Mouse (Mus musculus): ENCODE data around the gene Trim7. TPM values are rescaled to one million over a fixed set of nuclear protein-coding genes. Genes with fewer than 3 reads are reported as not detected.

Trim7 gene
- polyA plus RNA-seq, 1 experiment: 8.7 TPM

DNA sequence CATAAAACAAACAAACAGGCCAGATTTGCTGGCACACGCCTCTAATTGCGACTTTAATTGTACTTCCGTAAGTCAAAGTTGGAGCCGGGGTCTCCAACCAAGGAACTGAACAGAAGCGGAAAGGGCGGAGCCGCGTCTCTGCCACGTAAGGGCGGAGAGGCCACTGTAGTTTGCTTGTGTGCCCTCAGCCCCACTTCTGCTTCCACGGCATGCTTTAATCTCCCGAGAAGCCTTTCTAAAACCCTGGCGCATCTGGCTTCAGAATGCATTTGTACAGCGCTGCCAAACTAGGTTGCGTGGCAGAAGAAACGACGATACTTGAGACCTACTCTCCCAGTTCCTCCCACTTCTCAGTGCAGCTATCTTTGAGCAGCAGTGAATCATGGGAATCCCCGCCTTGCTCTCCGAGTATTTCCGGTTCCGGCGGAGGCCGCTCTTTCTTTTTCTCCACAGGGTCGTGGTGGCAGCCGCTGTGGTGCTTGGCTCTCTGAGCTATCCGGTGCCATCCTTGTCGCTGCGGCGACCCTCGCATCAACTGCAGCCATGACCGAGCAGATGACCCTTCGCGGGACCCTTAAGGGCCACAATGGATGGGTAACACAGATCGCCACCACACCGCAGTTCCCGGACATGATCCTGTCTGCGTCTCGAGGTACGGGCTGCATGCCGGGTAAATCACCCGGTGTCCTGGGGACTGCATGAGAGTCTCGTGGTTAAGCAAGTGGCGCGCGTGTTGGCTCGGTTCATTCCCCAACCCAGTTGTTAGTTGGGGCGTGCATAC, 25.8 kb upstream of the Trim7 start, which contains the start of gene Rack1:
Rack1 (plus strand) TSS at position 412 of the 781 bp plus-strand sequence.
- Histone ChIP-seq H3K4me3 (ENCODE audit: low read depth, low read length) (peak within 1 kb of the TSS; percentile 90), H3K4me1 (ENCODE audit: control insufficient read depth, insufficient read depth, low read length) (peaks cover 3% of the 10 kb centered on the region), H3K36me3 (ENCODE audit: control insufficient read depth, insufficient read depth, low read length, poor library complexity, severe bottlenecking) (peaks cover 45% of the 10 kb centered on the region), H3K27ac (ENCODE audit: insufficient read depth, low read length) (peak within 1 kb of the TSS; percentile 80), H3K27me3 (ENCODE audit: control insufficient read depth, insufficient read depth, low read length, poor library complexity, severe bottlenecking) (no peaks in the 10 kb centered on the region), H3K9ac (ENCODE audit: low read depth, poor library complexity, severe bottlenecking) (peak within 1 kb of the TSS; percentile 97), H3K9me3 (replicated peaks; ENCODE audit: control insufficient read depth, insufficient read depth, low read length, poor library complexity, severe bottlenecking) (no peaks in the 10 kb centered on the region)
- TF ChIP-seq CTCF (IDR thresholded peaks at IDR 0.05; ENCODE audit: low read depth, low read length) (no peak), EP300 (IDR thresholded peaks at IDR 0.05; ENCODE audit: insufficient read depth, low read depth, low read length) (0 out of 2 replicates have a peak, but pooled peaks have one; percentile 22), POLR2A (IDR thresholded peaks at IDR 0.05; ENCODE audit: insufficient read depth, low read length) (peak; percentile 90)

DNA sequence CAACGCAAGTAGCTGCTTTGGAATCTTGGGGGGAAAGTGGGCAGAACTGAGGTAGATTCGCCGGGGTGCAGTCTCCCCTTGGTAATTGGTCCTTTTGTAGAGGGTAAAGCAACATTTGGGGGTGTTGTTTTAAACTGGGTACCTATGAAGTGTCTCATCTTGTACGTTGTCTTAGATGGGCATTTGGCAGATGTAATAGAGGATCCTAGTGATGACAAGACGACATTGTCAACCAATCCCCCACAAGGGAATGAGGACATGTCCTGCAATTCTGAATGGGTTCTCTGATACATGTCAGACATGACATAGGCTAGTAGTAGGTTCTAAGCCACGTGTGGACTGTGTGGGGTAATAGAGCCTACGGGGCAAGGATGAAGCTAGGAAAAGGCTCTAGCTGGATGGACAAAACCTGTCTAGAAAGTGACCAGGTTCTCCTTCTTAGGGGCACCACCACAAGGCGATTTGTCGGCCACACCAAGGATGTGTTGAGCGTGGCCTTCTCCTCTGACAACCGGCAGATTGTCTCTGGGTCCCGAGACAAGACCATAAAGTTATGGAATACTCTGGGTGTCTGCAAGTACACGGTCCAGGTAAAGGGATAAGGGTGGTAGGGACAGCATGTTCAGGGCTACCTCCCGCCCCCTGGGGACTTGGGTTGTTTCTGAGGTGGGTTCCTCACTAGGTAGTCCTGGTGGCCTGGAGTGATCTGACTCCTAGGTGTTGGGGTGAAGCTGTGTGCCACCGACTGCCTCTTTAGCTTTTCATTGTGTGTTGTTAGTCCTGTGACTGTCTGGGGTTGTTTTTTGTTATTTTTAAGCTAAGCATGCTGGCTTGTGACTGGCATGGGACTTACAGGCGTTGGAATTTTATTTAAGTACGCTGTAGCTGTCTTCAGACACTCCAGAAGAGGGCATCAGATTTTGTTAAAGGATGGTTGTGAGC, 23.8 kb upstream of the Trim7 start:
- no peaks in the 10 kb centered on the region for H3K27me3 ChIP-seq (ENCODE audit: control insufficient read depth, insufficient read depth, low read length, poor library complexity, severe bottlenecking)
- H3K4me3 ChIP-seq (ENCODE audit: low read depth, low read length): peak overlapping the region; percentile 90
- H3K9ac ChIP-seq (ENCODE audit: low read depth, poor library complexity, severe bottlenecking): peak overlapping the region; percentile 97
- H3K36me3 ChIP-seq (ENCODE audit: control insufficient read depth, insufficient read depth, low read length, poor library complexity, severe bottlenecking): peaks cover 61% of the 10 kb centered on the region
- no peak for TF ChIP-seq CTCF (IDR thresholded peaks at IDR 0.05; ENCODE audit: low read depth, low read length)
- no peak for TF ChIP-seq POLR2A (IDR thresholded peaks at IDR 0.05; ENCODE audit: insufficient read depth, low read length)
- no peak for TF ChIP-seq EP300 (IDR thresholded peaks at IDR 0.05; ENCODE audit: insufficient read depth, low read depth, low read length)
- H3K4me1 ChIP-seq (ENCODE audit: control insufficient read depth, insufficient read depth, low read length): peaks cover under 1% of the 10 kb centered on the region
- no peaks in the 10 kb centered on the region for H3K9me3 ChIP-seq (replicated peaks; ENCODE audit: control insufficient read depth, insufficient read depth, low read length, poor library complexity, severe bottlenecking)
- H3K27ac ChIP-seq (ENCODE audit: insufficient read depth, low read length): peak overlapping the region; percentile 46

DNA sequence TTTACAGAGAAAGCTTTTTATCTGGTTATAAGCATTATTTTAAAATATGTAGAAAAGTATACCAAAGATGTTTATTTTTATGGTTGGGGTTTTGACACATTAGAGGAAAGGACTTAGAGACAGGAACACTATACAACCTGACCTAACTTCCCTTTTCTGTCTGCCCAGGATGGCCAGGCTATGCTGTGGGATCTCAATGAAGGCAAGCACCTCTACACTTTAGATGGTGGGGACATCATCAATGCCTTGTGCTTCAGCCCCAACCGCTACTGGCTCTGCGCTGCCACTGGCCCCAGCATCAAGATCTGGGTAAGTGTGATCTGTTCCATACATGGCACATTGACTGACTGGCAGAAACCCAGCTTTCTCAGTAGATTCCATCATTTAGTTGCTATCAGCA, 22.0 kb upstream of the Trim7 start:
- H3K4me1 ChIP-seq (ENCODE audit: control insufficient read depth, insufficient read depth, low read length): no peaks in the 10 kb centered on the region
- no peak overlapping the region for H3K9ac ChIP-seq (ENCODE audit: low read depth, poor library complexity, severe bottlenecking)
- H3K9me3 ChIP-seq (replicated peaks; ENCODE audit: control insufficient read depth, insufficient read depth, low read length, poor library complexity, severe bottlenecking): no peaks in the 10 kb centered on the region
- no peaks in the 10 kb centered on the region for H3K27me3 ChIP-seq (ENCODE audit: control insufficient read depth, insufficient read depth, low read length, poor library complexity, severe bottlenecking)
- H3K4me3 ChIP-seq (ENCODE audit: low read depth, low read length): no peak overlapping the region
- H3K36me3 ChIP-seq (ENCODE audit: control insufficient read depth, insufficient read depth, low read length, poor library complexity, severe bottlenecking): peaks cover 77% of the 10 kb centered on the region
- no peak overlapping the region for H3K27ac ChIP-seq (ENCODE audit: insufficient read depth, low read length)
- no peak for TF ChIP-seq CTCF (IDR thresholded peaks at IDR 0.05; ENCODE audit: low read depth, low read length)
- TF ChIP-seq POLR2A (IDR thresholded peaks at IDR 0.05; ENCODE audit: insufficient read depth, low read length): no peak
- no peak for TF ChIP-seq EP300 (IDR thresholded peaks at IDR 0.05; ENCODE audit: insufficient read depth, low read depth, low read length)

DNA sequence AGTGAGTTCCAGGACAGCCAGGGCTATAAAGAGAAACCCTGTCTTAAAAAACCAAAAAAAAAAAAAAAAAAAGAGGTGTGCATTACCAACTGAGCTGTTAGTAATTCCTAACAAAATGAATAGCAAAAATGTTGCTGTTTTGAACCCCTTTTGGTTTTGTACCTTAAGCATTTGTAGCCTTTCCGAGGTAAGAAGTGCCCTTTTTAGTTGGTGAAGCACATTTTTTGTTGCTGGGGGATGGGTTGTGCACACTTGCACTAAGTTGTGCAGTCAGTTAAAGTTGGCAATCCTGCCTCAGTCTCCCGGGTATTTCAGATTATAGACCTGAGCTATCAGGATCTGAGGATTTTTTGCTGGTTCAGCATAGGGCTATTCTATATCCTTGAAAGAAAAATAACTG, 21.0 kb upstream of the Trim7 start:
- Histone ChIP-seq H3K36me3 (ENCODE audit: control insufficient read depth, insufficient read depth, low read length, poor library complexity, severe bottlenecking) (peaks cover 78% of the 10 kb centered on the region), H3K27me3 (ENCODE audit: control insufficient read depth, insufficient read depth, low read length, poor library complexity, severe bottlenecking) (no peaks in the 10 kb centered on the region), H3K9ac (ENCODE audit: low read depth, poor library complexity, severe bottlenecking) (no peak overlapping the region), H3K27ac (ENCODE audit: insufficient read depth, low read length) (no peak overlapping the region), H3K9me3 (replicated peaks; ENCODE audit: control insufficient read depth, insufficient read depth, low read length, poor library complexity, severe bottlenecking) (no peaks in the 10 kb centered on the region), H3K4me1 (ENCODE audit: control insufficient read depth, insufficient read depth, low read length) (no peaks in the 10 kb centered on the region), H3K4me3 (ENCODE audit: low read depth, low read length) (no peak overlapping the region)
- TF ChIP-seq CTCF (IDR thresholded peaks at IDR 0.05; ENCODE audit: low read depth, low read length) (no peak), POLR2A (IDR thresholded peaks at IDR 0.05; ENCODE audit: insufficient read depth, low read length) (no peak), EP300 (IDR thresholded peaks at IDR 0.05; ENCODE audit: insufficient read depth, low read depth, low read length) (no peak)

DNA sequence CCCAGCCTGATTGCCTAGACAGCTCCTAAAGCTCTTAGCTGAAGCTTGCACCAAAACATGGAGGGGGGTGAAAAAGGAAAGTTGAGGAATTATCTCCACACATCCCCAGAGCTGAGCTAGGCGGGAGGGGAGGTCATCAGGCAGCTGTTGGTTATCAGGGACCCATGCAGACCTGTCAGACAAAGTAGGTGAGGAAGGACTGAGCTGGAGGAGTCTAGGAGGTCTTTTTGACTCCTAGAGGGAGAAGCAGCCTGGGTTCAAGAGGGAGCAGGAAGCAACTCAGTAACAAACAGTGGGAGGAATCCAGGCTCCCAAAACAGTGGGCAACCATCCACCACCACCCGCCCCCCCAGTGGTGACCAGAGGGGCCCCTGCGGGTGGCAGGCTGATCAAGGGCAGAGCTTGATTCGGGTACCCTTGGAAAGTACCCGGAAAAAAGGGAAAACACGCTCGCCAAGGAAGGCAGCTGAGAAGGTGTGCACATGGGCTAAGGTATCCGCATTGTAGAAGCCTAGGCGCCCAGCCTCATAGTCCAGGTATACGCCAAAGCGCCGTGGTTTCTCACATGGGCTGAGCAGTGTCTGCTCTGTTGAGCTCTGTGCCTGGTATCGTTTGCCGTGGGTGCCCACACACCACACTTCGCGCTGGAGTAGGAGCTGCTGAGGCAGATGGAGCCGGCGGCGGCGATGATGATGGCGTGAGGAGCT, 18.9 kb upstream of the Trim7 start:
- no peaks in the 10 kb centered on the region for H3K27me3 ChIP-seq (ENCODE audit: control insufficient read depth, insufficient read depth, low read length, poor library complexity, severe bottlenecking)
- peaks cover 83% of the 10 kb centered on the region for H3K36me3 ChIP-seq (ENCODE audit: control insufficient read depth, insufficient read depth, low read length, poor library complexity, severe bottlenecking)
- H3K4me3 ChIP-seq (ENCODE audit: low read depth, low read length): no peak overlapping the region
- no peak overlapping the region for H3K9ac ChIP-seq (ENCODE audit: low read depth, poor library complexity, severe bottlenecking)
- H3K27ac ChIP-seq (ENCODE audit: insufficient read depth, low read length): no peak overlapping the region
- H3K9me3 ChIP-seq (replicated peaks; ENCODE audit: control insufficient read depth, insufficient read depth, low read length, poor library complexity, severe bottlenecking): no peaks in the 10 kb centered on the region
- no peak for TF ChIP-seq CTCF (IDR thresholded peaks at IDR 0.05; ENCODE audit: low read depth, low read length)
- TF ChIP-seq POLR2A (IDR thresholded peaks at IDR 0.05; ENCODE audit: insufficient read depth, low read length): no peak
- no peak for TF ChIP-seq EP300 (IDR thresholded peaks at IDR 0.05; ENCODE audit: insufficient read depth, low read depth, low read length)
- H3K4me1 ChIP-seq (ENCODE audit: control insufficient read depth, insufficient read depth, low read length): no peaks in the 10 kb centered on the region
